In the genomic region with DNA sequence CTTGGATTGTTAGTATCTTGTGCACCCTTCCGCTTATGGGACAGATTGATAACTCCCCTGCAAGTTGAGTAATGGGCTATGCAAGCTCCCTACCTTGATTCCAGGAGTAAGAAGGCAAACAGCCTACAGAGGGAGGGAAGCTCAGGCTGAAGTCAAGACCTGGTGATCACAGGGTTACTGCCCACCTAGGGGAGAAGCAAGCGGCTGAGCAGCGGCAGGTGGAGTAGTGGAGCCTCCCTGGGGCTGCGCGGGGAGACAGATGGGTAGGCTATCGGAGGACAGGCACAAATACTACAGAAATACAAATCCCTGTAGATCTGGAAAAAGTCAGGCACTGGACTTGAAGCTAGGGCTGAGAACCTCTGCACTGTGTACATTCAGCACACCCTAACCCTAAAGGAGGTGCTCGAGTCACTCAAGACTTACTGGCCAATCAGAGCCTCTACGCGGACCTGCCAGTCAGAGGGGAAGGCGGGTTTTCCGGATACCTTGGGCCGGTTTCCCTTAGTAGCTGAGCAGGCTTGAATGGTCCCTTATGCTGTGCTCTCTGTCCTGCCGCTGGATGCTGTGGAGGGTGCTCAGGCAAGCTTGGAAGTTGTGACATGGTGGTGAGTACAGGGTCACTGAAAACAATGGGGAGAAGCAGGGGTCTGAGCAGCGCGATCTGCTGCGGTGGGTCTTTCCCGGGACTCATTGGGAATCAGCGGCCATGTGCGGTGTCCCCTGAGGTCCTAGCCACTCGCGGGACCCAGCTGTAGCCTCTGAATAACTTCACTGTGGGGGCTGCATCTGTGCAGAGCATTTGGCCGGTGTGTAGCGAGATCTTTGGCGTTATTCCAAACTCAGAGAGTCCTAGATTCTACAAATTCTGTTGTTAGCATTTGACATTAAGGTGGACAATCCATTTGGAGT, we compare ENCODE assay signal across 8 mouse cellular contexts. TPM values are rescaled to one million over a fixed set of nuclear protein-coding genes. Genes with fewer than 3 reads are reported as not detected.
A peak's percentile ranks its signal among the peaks of the same experiment; 100 is the strongest.
DNase-seq lines count a peak whose midpoint lies in the region; ATAC-seq and TF ChIP-seq lines count a peak whose summit lies in the region.
"Not testable (repeated sequence)": the region's sequence is repeated elsewhere in the genome, so short reads cannot be mapped to it uniquely, and the experiment has no call there.

A gene (plus strand): TSS at position 496 of the 912 bp plus-strand sequence.

- not testable (repeated sequence) for H3K27me3 ChIP-seq in heart, embryonic 14.5 days (ENCODE audit: control insufficient read depth, insufficient read depth, low read length); liver, adult 2 months (ENCODE audit: control insufficient read depth, insufficient read depth, low read length)

- H3K4me3 ChIP-seq in heart, embryonic 14.5 days (ENCODE audit: control insufficient read depth in 1 of 2, insufficient read depth in 1 of 2, low read depth in 1 of 2, low read length in 2 of 2): peak within 1 kb of the TSS in 1 of 2 experiments; percentile 42; a peak in 2 of 4 replicates
- not testable (repeated sequence) for H3K4me3 ChIP-seq in liver, adult 2 months (ENCODE audit: insufficient read depth, low read depth, low read length)

- not testable (repeated sequence) for TF ChIP-seq POLR2A in brain, embryonic 14.5 days (IDR thresholded peaks at IDR 0.05; ENCODE audit: borderline replicate concordance, extremely low read depth, insufficient read depth, insufficient read length, poor library complexity, severe bottlenecking); liver, adult 2 months (IDR thresholded peaks at IDR 0.05; ENCODE audit: extremely low read depth, insufficient read depth, low read length)

- H3K27ac ChIP-seq in heart, embryonic 14.5 days (replicated peaks in 1 of 2; ENCODE audit: control insufficient read depth in 1 of 2, insufficient read depth in 1 of 2, low read depth in 2 of 2, low read length in 2 of 2); liver, adult 2 months (replicated peaks; ENCODE audit: insufficient read depth, low read depth, low read length): not testable (repeated sequence)

- peak within 1 kb of the TSS; percentile 60 for H3K9ac ChIP-seq in heart, embryonic 14.5 days (ENCODE audit: low read length)
- not testable (repeated sequence) for H3K9ac ChIP-seq in liver, adult 2 months (ENCODE audit: low read depth, low read length)

- H3K79me2 ChIP-seq in liver, adult 2 months (ENCODE audit: control insufficient read depth, insufficient read depth, low read length): not testable (repeated sequence)

- peak; percentile 81; the same call in 1 of the 2 replicates for ATAC-seq in heart, embryonic 14.5 days (ENCODE audit: insufficient number of reproducible peaks, insufficient read depth, low FRiP score, low read depth)
- peak; percentile 100 for ATAC-seq in monocyte, adult 5-6 weeks (replicated peaks; ENCODE audit: insufficient number of reproducible peaks, low FRiP score, low TSS enrichment, poor library complexity, severe bottlenecking)

- peak; percentile 85 for DNase-seq in CD4-positive, CD25-positive, alpha-beta regulatory T cell, adult 2 months (ENCODE audit: low read depth, low spot score)
- DNase-seq in brain, embryonic 14.5 days (ENCODE audit: low read depth): peak; percentile 93
- peak; percentile 46 for DNase-seq in fibroblast of lung, adult 2 months (ENCODE audit: low read depth)
- DNase-seq in kidney, postnatal 10 days: peak; percentile 89
- peak; percentile 83 for DNase-seq in liver, adult 2 months (ENCODE audit: extremely low read depth, low read depth, low spot score)
- peak; percentile 76 to 81 for DNase-seq in spleen, postnatal 4 days (ENCODE audit: low spot score in 2 of 2)

- not testable (repeated sequence) for H3K36me3 ChIP-seq in heart, embryonic 14.5 days (ENCODE audit: control insufficient read depth, insufficient read depth, low read length); liver, adult 2 months (ENCODE audit: control insufficient read depth, insufficient read depth, low read length)

- 3% methylated on average over 24 of the region's 24 CpGs for WGBS in heart, embryonic 14.5 days
- no CpG with 5 or more reads among the region's 24 CpGs for WGBS in liver, adult 2 months

- H3K4me2 ChIP-seq in heart, embryonic 14.5 days (ENCODE audit: low read length): peak within 1 kb of the TSS; percentile 66

- not testable (repeated sequence) for TF ChIP-seq CTCF in brain, embryonic 14.5 days (IDR thresholded peaks at IDR 0.05; ENCODE audit: borderline replicate concordance, extremely low read depth, insufficient read depth, insufficient read length); liver, adult 2 months (IDR thresholded peaks at IDR 0.05; ENCODE audit: low read depth, low read length)

- not testable (repeated sequence) for H3K9me3 ChIP-seq in heart, embryonic 14.5 days (ENCODE audit: control insufficient read depth, low read length)

- not testable (repeated sequence) for H3K4me1 ChIP-seq in heart, embryonic 14.5 days (ENCODE audit: control insufficient read depth in 2 of 2, insufficient read depth in 2 of 2, low read length in 2 of 2); liver, adult 2 months (ENCODE audit: control insufficient read depth, insufficient read depth, low read length)

RNA-seq across cellular contexts. Expression of the gene that starts here (rescaled TPM):
- polyA plus RNA-seq in brain, embryonic 14.5 days (2012; rRNA removed): 24.2 and 27.1 TPM in 2 replicates
- polyA plus RNA-seq in heart, embryonic 14.5 days (2014; fragmentation: Nextera tagmentation; extraction: Ambion mirVana): 10.6 and 12.1 TPM in 2 replicates
- 2.7 and 7.2 TPM in 2 replicates for total RNA-seq in liver, adult 2 months (2014; rRNA removed)
- polyA plus RNA-seq in liver, adult 2 months (2012; rRNA removed): 1.5 and 2.0 TPM in 2 replicates
- total RNA-seq in monocyte, adult 5-6 weeks (2017): 12.5 to 78.7 TPM (median 59.7 TPM) in 3 replicates
